Mouse (Mus musculus) cerebellum, adult 2 months (tissue): ENCODE measurements at regions not wholly inside any gene's neighbourhood (a gene's known extent, or its start where the extent isn't known, plus 50 kb on each side); places are given as distances from the start of the nearest gene placed in this dataset.

ENCODE experiments used
- CTCF ChIP-seq: fragments of 200-500 bp; IDR thresholded peaks from 2 replicates; pipeline ENCODE4 v1.5.1; 2011; ENCODE audit warnings: low read depth, mild to moderate bottlenecking, control low read depth, low read length, moderate library complexity, borderline replicate concordance; ENCODE audit not compliant: insufficient read depth
- POLR2A ChIP-seq: fragments of 200-500 bp; IDR thresholded peaks from 2 replicates; pipeline ENCODE4 v1.6.1; 2011; ENCODE audit warnings: low read length, control low read depth, borderline replicate concordance; ENCODE audit not compliant: insufficient read depth

DNA sequence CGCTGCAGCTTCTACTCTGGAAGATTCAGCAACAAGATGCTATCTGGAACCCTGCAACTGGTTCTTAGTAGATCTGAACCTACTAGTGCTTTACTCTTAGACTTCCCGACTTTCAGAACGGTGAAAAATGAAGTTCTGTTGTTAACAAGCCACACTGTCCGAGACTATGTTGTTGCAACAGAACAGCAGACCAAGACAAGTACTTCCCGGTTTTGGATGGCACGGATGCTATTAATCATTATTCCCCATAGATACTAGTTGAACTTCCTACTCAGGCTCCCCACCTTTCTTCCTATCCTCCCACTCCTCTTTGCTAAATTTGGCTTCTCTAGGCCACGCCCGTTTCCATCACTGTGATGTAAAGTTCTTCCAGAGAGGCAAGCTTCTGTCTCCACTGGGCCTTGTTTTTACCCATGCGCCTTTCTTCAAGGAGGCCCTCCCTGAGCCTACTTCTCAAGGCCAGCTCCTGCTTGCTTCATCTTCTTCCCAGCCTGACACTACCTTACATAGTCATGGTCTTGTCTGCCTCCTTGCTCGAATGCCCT is 67.7 kb upstream of the 4930432M17Rik start:
- TF ChIP-seq CTCF (no peak), POLR2A (no peak)
